Mouse (Mus musculus) cortical plate, adult 2 months (tissue): ENCODE measurements around the gene Tex45.

Experiments used
- CTCF ChIP-seq: fragments of 200-500 bp; IDR thresholded peaks from 2 replicates; pipeline ENCODE4 v1.5.1; 2011; ENCODE audit warnings: mild to moderate bottlenecking, control low read depth, low read length; ENCODE audit not compliant: insufficient read depth; ENCODE audit errors: extremely low read depth
- POLR2A ChIP-seq: fragments of 200-500 bp; IDR thresholded peaks from 2 replicates; pipeline ENCODE4 v1.6.1; 2011; ENCODE audit warnings: mild to moderate bottlenecking, low read length, control low read depth; ENCODE audit not compliant: insufficient read depth; ENCODE audit errors: extremely low read depth

GRCm38 (mm10) chr8:3481605-3482004 is 10.9 kb downstream of the Tex45 start:
- no peak for TF ChIP-seq CTCF
- no peak for TF ChIP-seq POLR2A
